Mouse (Mus musculus): ENCODE data around the gene Klhdc10.
"Not testable (repeated sequence)": the region's sequence is repeated elsewhere in the genome, so short reads cannot be mapped to it uniquely, and the experiment has no call there.

Gene Klhdc10

GRCm38 (mm10) chr6:30401308-30402015 lies at the start of gene Klhdc10:
Gene Klhdc10, plus strand, starts transcription at chr6:30401868.
- peak; percentile 96 to 97 for DNase-seq (ENCODE audit: low spot score in 2 of 2)

DNA sequence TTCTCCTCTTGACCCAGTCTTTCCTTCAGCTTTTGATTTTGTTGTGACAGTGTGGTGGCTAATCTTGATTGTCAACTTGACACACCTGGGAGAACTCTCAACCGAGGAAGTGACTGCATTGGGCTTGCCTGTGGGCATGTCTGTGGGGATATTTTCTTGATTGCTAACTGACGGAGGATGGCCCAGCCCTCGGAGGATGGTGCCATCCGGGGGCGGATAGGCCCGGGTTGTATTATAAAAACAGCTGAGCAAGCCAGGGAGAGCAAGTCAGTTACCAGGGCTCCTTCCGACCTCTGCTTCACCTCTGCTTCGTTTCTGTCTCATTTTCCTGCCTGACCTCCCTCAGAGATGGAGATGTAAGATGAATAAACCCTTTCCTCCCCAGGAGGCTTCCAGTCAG lies 48.9 kb upstream of the Klhdc10 start:
- no peak for DNase-seq (ENCODE audit: low spot score in 2 of 2)

- DNase-seq (ENCODE audit: low spot score in 2 of 2) = no peak
Measured at GRCm38 (mm10) chr6:30353661-30354060, 48.0 kb upstream of the Klhdc10 start.

DNA sequence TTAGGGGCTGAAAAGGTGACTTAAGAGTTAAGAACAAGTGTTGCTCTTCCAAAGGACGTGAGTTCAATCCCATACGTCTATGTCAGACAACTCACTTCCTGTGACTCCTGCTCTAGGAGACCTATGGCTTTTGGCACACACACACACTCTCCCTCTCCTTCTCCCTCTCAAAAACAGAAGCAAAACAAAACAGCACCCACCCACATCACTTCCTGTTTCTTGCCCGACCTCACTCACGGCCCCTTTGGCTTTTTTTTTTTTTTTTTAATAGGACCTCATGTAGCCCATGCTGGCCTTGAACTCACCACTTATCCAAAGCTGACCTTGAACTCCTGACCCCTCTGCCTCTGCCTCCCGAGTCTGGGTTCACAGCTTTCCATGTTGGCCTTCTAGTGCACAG lies 46.9 kb upstream of the Klhdc10 start:
- peak in 1 of 2 experiments; percentile 62 for DNase-seq (ENCODE audit: low spot score in 2 of 2)

GRCm38 (mm10) chr6:30355701-30356100 lies 46.0 kb upstream of the Klhdc10 start:
- peak; percentile 78 to 84 for DNase-seq (ENCODE audit: low spot score in 2 of 2)

DNA sequence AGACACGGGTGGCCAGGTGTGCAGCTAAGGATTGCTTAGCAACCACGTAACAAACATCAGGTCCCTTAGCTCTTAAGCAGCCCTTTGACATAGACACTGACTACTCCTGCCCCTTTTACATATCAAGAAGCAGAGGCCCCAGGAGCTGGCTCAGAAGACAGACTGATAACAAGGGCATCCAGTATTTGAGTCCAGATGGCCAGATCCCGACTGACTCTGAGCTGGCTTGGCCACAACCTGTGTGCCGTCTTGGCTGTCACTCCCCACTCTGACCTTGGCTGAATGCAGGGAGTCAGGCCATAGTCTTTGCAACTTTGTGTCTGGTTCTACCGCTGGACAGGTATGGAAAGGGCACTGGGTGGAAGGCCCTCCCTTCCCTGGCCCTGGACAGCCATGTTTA lies 45.5 kb upstream of the Klhdc10 start:
- DNase-seq (ENCODE audit: low spot score in 2 of 2) = peak; percentile 33 to 73

DNA sequence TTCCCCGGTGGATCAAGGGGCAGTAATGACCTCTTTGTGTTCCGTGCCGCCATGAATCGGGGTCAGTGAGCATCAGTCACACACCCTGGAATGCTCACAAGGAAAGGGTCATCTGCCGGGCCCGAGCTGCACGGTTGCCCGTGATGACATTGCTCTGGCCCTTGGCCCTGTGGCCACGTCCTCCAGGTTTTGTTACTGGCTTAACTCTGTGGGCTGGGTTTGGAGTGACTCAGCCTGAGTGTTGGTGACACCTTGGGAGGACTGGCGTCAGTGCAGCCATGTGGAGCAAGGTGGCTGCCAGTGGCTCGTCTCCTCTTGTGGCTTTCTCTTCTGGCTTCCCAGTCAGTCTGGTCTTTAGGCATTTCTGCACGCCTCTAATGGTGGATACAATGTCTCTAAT lies 45.0 kb upstream of the Klhdc10 start:
- DNase-seq (ENCODE audit: low spot score in 2 of 2) = peak; percentile 25 to 66

- DNase-seq (ENCODE audit: low spot score in 2 of 2) = peak; percentile 83 to 92
Measured at GRCm38 (mm10) chr6:30357561-30358177, 44.0 kb upstream of the Klhdc10 start.

DNA sequence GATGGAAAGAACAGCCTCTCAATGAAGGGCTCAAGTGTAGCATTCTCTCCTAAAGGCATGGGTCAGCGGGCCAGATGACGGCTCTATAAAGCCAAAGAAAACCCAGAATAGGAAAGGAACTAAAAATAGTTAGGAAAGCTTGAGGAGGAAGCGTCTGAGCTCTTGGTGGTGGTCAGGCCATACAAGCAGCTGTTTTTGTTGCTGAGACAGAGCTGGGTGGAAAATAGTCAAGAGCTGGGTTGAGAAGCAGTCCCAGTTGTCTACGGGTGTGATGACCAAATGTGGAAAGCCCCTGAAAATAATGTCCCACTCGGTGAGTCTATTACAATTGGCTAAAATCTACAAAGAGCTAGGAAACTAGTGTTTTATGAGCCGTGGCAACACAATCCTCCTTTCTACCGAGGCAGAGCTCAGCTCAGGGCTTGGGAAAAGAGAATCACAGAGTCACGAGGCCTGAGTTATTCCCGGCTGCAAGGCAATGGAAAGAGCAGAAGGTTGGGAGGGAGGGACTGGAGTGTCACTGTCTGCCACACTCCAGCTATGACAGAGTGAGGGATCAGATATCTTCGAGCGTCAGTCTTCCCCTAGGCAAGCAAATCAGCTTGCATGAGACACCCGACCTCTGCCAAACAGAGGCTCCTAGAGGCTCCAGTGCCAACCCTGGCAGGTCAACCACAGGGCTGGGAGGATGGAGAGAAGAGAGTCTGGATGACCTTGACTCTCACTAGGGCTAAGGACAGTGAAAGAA lies 41.7 kb upstream of the Klhdc10 start:
- DNase-seq (ENCODE audit: low spot score in 2 of 2) = no peak

DNA sequence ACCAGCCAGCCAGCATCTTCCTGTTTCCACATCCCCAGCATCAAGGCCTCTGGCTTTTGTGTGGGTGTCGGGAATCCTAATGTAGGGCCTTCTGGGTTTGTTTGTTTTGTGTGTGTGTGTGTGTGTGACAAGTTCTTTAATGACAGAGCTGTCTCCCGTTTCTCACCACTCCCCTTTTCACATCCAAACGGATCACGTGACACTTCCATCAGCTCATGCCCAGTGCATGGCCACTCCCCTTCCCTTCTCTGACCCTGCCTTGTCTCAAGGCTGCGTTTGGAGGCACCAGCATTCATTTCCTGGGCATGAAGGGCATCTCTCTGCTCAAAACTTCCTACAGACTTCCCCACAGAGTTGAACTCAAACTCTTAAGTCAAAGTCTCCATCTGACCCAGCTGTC lies 37.9 kb upstream of the Klhdc10 start:
- no peak for DNase-seq (ENCODE audit: low spot score in 2 of 2)

- DNase-seq (ENCODE audit: low spot score in 2 of 2) = no peak
Measured at GRCm38 (mm10) chr6:30369291-30369690, 32.4 kb upstream of the Klhdc10 start.

GRCm38 (mm10) chr6:30372627-30373369 lies 28.9 kb upstream of the Klhdc10 start:
- DNase-seq (ENCODE audit: low spot score in 2 of 2) = no peak

GRCm38 (mm10) chr6:30374731-30375510 lies 26.7 kb upstream of the Klhdc10 start:
- DNase-seq (ENCODE audit: low spot score in 2 of 2) = no peak

DNA sequence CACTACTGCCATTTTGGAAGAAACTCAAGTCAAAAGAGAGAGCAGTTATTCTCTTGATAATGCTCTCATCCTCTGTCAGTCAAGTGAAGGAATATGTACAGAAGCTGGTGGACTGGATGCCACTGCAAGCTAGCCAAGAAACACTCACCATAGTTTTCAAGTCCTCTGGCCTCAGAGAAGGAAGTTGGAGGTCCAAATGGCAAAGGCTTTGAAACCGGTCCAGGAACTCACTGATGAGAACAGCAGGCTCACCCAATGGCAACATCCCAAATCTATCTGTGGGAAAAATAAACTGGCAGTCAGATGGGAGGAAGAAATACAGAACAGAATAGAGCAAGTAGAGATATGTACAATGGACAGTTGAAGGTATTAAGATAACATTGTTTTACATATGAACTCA lies 25.9 kb upstream of the Klhdc10 start:
- no peak for DNase-seq (ENCODE audit: low spot score in 2 of 2)

GRCm38 (mm10) chr6:30381116-30381515 lies 20.6 kb upstream of the Klhdc10 start:
- no peak for DNase-seq (ENCODE audit: low spot score in 2 of 2)

- DNase-seq (ENCODE audit: low spot score in 2 of 2) = not testable (repeated sequence)
Measured at GRCm38 (mm10) chr6:30390271-30390670, 11.4 kb upstream of the Klhdc10 start.

DNA sequence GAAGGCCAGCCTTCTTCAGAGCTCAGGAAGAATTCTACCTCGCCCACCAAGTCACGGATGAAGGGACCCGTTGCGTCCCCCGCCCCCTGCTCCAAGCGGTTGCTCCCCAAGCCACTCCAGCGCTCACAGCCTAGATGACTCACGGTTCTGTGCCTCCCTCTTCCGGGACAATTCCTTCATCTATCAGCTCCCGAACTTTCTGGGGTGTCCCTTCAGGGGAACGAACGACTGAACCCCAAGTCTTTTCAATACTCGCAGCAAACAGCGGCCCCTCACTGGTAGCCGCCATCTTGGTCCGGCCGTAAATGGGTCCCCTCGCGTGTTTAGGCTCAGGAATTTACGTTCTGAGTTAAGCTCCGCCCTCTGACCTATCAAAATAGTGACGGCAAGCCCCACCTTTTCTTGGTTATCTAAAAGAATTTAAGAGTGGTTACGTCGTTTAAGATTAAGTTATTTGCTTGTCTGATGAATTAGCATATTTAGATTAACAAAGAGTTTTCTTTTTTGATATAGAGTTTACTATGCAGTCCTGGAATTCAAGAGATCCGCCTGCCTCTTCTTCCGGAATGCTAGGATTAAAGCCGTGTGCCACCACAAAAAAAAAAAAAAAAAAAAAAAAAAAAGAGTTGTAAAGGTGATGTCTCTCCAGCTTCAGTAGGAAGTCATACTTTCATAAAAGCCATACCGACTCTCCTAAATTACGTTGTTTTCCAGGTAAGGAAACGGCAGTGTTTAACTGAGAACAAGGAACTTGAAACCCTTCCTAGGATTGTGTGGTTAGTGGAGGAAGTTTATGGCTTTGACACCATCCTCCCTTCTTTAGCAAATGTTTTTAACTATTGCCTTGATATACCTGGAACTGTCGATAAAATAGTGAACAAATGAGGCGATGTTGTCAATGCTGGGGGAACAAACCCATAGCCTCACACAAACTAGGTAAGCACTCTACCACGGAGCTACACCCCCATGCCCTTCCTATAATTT lies 10.7 kb upstream of the Klhdc10 start, which contains the start of gene Zc3hc1:
Gene Zc3hc1, minus strand, starts transcription at position 315 of the 984 bp plus-strand sequence.
- DNase-seq (ENCODE audit: low spot score in 2 of 2) = peak; percentile 85 to 89

GRCm38 (mm10) chr6:30391996-30392395 lies 9.7 kb upstream of the Klhdc10 start:
- no peak for DNase-seq (ENCODE audit: low spot score in 2 of 2)

DNA sequence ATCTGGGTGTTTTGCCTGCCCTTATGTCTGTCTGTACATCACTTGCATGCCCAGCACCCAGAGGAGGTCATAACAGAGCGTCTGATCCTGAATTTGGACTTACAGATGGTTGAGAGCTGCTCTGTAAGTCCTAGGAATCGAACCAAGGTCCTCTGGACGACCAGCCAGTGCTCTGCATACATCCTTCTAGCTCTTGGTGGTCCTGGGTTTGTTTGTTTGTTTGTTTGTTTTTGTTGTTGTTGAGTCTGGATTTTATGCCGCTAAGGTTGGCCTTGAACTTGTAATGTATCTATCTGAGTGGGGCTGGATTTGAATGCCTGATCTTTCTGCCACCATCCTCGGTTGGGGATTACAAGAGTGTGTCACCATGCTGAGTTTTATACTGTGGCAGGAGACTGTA lies 1.5 kb upstream of the Klhdc10 start:
- no peak for DNase-seq (ENCODE audit: low spot score in 2 of 2)

GRCm38 (mm10) chr6:30400716-30401115 lies 952 bp upstream of the Klhdc10 start:
- DNase-seq (ENCODE audit: low spot score in 2 of 2) = no peak
